Comparison of ENCODE assay signal across 9 mouse cellular contexts in genomic region chr6:56908397-56908796, GRCm38 (mm10). TPM values are rescaled to one million over a fixed set of nuclear protein-coding genes. Genes with fewer than 3 reads are reported as not detected.
"Had no signal": no experiment of that assay in that cellular context is flagged by ENCODE, and none has a peak within 500 bp of the region (broad histone marks: within the 10 kb centered on the region; RNA-seq: fewer than 3 reads in every experiment).

No protein-coding gene starts in this region.

- H3K9me3 ChIP-seq: intestine, embryonic 15.5 days; limb, embryonic 12.5 days; lung, embryonic 15.5 days; midbrain, embryonic 10.5 days; neural tube, embryonic 15.5 days had no signal

- H3K4me2 ChIP-seq: intestine, embryonic 15.5 days; limb, embryonic 12.5 days; lung, embryonic 15.5 days; neural tube, embryonic 15.5 days had no signal

- H3K27me3 ChIP-seq: intestine, embryonic 15.5 days; limb, embryonic 12.5 days; lung, embryonic 15.5 days; neural tube, embryonic 15.5 days had no signal

- H3K27ac ChIP-seq: intestine, embryonic 15.5 days; limb, embryonic 12.5 days; lung, embryonic 15.5 days; macrophage; midbrain, embryonic 10.5 days; neural tube, embryonic 15.5 days had no signal

- H3K36me3 ChIP-seq: intestine, embryonic 15.5 days; lung, embryonic 15.5 days; midbrain, embryonic 10.5 days; neural tube, embryonic 15.5 days had no signal

- H3K4me3 ChIP-seq: intestine, embryonic 15.5 days; limb, embryonic 12.5 days; lung, embryonic 15.5 days; midbrain, embryonic 10.5 days; myocyte; neural tube, embryonic 15.5 days had no signal

- H3K9ac ChIP-seq: intestine, embryonic 15.5 days; limb, embryonic 12.5 days; lung, embryonic 15.5 days; neural tube, embryonic 15.5 days had no signal

RNA-seq across cellular contexts. Expression of gene Vmn1r4, which starts 15.4 kb away (rescaled TPM):
- polyA plus RNA-seq: liver, adult 2 months; stomach, embryonic 14.5 days had no signal
